Mouse (Mus musculus) left cerebral cortex, adult 11 months (tissue): ENCODE measurements around the gene 4930519P11Rik.
A peak's percentile ranks its signal among the peaks of the same experiment; 100 is the strongest.

Experiments
- DNase-seq: peaks from one replicate; pipeline ENCODE4 v3.0.0; 2022; ENCODE audit warnings: low spot score

Gene 4930519P11Rik

GRCm38 (mm10) chr2:154583906-154584872 is 29.0 kb downstream of the 4930519P11Rik start:
- peak; percentile 87 for DNase-seq

DNA sequence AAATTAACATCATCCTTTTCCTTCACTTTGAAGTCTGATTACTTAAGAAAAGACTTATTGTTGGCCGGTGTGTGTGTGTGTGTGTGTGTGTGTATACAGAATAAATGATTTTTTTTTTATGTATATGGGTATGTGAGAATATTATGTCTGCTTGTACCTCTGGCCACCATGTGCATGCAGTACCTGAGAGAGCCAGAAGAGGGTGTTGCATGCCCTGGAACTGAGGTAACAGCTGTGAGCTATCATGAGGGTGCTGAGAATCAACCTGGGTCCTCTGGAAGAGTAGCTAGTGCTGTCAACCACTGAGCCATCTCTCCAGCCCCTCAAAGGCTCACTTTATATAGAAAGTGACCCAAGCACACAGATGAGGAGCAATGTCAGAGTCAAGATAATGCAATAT is 31.8 kb downstream of the 4930519P11Rik start:
- no peak for DNase-seq

DNA sequence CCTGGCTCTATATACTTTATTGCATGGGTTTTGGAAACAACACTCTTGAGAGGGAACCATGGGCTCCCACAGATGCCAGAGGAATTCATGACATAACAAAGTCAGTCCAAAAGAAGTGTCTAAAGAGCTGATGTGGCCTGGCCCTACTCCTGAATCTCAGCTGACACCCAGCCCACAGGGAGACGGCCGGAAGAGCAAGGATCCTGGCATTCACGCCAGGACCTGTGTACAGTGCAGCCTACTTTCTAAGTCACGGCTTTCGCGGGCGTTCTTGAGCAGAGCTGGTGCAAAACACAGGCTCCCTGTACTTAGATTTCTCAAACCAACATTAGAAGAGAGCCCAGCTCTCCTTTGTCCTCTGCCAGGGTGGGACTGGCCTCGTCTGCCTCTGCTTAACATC is 32.7 kb downstream of the 4930519P11Rik start:
- DNase-seq, result no peak

GRCm38 (mm10) chr2:154577744-154578067 is 35.5 kb downstream of the 4930519P11Rik start:
- DNase-seq, result no peak

- DNase-seq, result no peak
These were observed 36.1 kb downstream of the 4930519P11Rik start for GRCm38 (mm10) chr2:154576876-154577743.

DNA sequence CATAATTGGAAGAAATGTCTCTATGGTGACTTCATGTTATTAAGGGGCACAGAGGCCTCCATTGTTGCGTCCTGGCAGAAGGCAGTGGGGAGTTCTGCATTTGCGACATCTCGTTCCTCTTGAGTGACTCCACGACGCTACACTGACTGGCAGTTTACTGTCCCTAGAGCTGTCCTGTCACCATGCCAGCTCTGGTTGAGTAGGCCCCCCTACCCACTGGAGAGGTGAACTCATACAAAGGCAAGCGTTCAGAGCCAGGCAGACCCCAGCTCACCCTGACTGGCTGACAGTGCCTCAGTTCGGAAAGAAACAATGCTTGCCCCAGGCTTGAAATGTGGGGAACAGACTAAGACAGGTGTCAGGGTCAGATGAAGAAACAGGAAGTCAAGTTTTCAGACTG is 39.0 kb downstream of the 4930519P11Rik start:
- DNase-seq, result no peak

- DNase-seq, result no peak
These were observed 40.2 kb downstream of the 4930519P11Rik start for GRCm38 (mm10) chr2:154572996-154573395.

DNA sequence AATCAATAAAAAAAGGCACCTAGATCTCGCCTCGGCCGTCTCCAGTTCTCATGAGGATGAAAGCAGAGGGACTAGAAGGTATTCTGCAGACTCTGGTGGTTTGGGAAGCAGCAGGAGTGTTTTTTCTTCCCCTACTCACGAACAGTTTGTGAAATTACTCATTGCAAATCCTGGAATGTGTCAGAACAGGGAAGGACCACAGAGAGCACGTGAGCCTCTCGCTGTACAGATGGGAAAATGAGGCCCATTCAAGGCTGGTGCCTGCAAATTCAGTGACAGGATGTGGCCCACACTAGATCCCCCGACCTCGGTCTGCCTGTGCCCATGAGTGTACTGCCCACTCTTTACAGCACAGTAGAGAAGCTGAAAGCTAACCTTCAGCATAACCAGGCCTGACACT is 41.3 kb downstream of the 4930519P11Rik start:
- DNase-seq, result no peak

DNA sequence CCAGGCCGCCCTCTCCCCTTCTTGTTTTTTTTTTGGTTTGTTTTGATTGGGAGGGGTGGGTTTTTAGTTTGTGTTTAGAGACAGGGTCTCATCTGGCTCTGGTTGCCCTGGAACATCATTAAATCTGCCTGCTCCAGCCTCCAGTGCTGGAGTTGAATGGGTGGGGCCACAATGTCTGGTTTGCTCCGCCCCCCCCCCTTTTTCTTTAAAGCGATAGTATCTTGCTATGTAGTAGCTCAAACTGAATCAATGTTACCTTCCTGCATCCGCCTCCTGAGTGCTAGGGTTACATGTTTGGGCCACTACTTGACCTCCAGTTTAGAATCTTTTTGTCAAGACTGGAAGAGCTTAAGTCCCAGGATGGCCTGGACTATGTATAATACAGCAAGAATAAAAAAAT is 42.0 kb downstream of the 4930519P11Rik start:
- no peak for DNase-seq

DNA sequence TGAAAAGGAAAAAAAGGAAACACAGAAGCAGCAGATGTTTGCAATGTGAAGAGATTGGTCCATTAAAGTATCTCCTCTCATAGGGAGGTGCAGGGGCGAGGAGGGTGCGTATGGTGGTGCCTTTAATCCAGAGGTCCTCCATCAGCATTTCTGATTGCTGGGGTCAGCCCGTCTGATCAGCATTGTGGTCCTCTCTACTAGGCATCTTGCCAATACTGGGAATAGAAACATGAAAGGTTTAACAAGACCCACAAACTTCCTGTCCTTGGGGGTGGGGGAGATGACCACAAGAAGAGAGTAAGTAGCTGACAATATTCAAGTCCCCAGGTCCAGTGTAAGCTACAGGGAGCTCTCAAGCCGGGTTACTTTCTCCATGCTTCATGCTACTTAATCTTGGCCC is 42.6 kb downstream of the 4930519P11Rik start:
- DNase-seq, result no peak

DNA sequence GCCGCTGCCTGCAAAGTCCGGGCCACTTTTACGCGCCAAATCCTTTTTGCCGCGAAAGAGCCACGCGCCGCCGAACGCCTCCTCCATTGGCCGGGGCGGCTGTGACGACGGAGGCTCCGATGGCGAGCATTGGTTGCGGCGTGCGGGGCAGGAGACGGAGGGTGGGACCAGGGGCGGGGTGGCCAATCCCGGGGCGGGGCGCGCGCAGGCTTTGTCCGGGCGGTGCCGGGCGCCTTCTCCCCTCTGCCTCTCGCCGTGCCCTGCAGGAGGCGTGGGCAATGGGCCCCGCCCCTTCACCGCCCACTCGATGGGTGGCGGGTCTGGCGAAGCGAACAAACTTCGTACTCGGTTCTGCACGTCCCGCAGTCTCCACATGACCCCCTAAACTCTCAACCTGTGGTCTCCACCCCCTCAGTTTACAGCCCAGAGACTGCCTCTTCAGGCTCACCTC is 43.4 kb downstream of the 4930519P11Rik start, which contains the start of gene E2f1:
Gene E2f1, minus strand, starts transcription at position 57 of the 451 bp plus-strand sequence.
- peak; percentile 88 for DNase-seq

GRCm38 (mm10) chr2:154569071-154569748 is 44.0 kb downstream of the 4930519P11Rik start:
- no peak for DNase-seq

GRCm38 (mm10) chr2:154568329-154569070 is 44.7 kb downstream of the 4930519P11Rik start:
- DNase-seq, result no peak

DNA sequence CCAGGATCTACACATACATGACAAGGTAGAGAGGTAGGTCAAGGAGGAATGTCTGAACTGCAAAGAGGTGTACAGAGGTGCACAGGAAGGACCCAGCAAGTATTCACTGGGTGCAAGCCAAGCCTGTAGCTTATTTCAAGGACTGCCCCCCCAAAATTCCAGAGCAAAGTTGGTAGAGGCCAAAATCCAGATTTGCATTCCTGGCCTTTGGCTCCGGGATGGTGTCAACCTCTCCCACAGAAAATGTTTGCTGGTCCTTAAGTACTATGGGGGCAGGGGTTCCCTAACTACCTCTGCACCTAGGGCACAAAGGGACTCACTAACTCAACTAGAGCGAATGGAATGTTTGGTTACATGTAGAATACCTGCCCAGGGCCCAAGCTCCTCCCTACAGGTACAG is 45.5 kb downstream of the 4930519P11Rik start:
- DNase-seq, result no peak

DNA sequence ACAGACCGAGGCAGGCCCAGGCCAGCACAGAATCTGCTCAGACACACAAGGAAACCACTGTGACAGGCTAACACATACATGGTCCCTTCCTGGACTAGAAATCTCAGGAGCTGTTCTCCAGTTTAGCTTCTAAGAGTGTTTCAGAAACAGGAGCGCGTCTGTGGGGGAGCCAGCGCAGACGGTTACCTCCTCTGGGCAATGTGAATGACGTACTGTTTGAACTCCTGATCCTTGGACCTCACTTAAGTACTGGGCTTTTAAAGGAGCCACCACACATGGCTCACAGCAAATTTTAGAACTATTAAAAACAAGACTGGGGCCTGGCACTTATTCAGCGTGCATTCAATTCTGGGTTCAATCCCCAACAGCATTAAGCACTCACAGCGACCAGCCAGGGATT is 46.6 kb downstream of the 4930519P11Rik start:
- DNase-seq, result no peak

DNA sequence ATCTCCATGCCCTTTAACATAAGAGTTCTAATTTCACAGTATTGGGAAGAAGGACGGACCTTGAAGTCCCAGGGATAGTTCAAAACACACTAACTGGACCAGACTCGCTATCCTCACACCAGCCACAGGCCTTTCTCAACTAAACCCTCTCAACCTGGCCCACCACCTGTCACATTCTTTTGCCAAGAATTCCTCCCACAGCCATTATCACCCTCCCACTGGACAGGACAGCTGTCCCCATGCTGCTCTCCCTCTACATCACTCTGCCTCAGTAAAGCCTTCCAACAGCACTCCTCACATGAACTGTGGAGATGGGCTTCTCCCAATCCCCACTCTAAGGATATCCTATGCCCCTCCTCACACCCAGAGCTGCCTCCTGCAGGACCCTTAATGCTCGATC is 47.7 kb downstream of the 4930519P11Rik start:
- DNase-seq, result no peak

- DNase-seq, result no peak
These were observed 49.5 kb downstream of the 4930519P11Rik start for GRCm38 (mm10) chr2:154563612-154564170.
